Mouse (Mus musculus) lung, adult 2 months (tissue): ENCODE data around the gene Morn5. TPM values are rescaled to one million over a fixed set of nuclear protein-coding genes. Genes with fewer than 3 reads are reported as not detected.

Experiments used
- DNase-seq: peaks from one replicate; pipeline ENCODE4 v3.0.0; 2022
- H3K4me1 ChIP-seq: fragments of 200-500 bp; 2 replicates; pipeline ENCODE4 v1.6.1; 2011; ENCODE audit warnings: low read length; ENCODE audit not compliant: control insufficient read depth, insufficient read depth
- H3K4me3 ChIP-seq: fragments of 200-500 bp; replicated peaks from 2 replicates; pipeline ENCODE3; 2011; ENCODE audit warnings: low read depth, mild to moderate bottlenecking, control low read depth, low read length; ENCODE audit errors: extremely low read depth
- CTCF ChIP-seq: fragments of 200-500 bp; IDR thresholded peaks from 2 replicates; pipeline ENCODE4 v1.5.1; 2011; ENCODE audit warnings: mild to moderate bottlenecking, low read length, control low read depth; ENCODE audit not compliant: insufficient read depth
- POLR2A ChIP-seq: fragments of 200-500 bp; IDR thresholded peaks from 2 replicates; pipeline ENCODE4 v1.6.1; 2011; ENCODE audit warnings: low read depth, mild to moderate bottlenecking, control low read depth, low read length, borderline replicate concordance; ENCODE audit errors: extremely low read depth
- WGBS: fragments of 180-500 bp; shearing (Covaris S2); methylation state at CpG from one replicate; pipeline ENCODE4 v1.1.7; 2018; 5-methylcytosine and 5-hydroxymethylcytosine counted together
- polyA plus RNA-seq: library from polyadenylated mRNA; depleted of rRNA; stranded (reverse); fragments of >200 nt; gene quantifications from 2 replicates; pipeline ENCODE4 v1.2.3, GENCODE M21; 2012

Morn5 gene
- polyA plus RNA-seq, 1 experiment, result 4.4 TPM

DNA sequence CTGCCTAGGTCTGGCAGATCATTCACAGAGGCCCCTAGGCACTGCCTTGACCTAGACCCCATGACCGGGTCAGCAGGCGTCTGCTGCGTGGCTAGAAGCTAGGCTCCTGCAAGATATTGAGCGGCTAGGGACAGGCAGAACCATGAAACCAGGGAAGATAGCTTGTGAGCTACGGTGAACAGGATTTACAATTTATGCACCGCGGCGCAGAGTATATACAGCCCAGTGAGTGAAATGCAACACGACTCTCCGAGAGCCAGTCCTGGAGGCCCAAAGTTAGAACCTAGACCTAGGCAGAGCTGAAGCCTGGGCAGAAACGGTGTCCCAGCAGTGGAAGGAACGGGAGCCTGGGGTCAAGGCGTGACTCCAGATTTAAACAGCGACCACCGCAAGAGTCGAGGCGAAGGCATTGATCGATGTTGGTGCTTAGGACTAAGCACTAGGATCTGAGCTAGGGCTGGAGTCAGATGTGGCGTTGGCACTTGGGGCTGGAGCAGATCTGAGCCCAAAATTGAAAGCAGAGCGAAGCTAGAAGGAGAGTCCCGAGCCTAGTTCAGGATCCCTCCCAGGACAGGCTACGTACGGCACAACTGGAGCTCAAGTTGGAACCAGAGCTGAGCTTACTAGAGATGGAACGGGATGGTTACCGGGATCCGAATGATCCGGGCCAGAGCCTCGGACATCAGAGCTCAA is 52.8 kb downstream of the Morn5 start:
- Histone ChIP-seq H3K4me3 (no peak overlapping the region), H3K4me1 (peaks cover 5% of the 10 kb centered on the region; the same call in 1 of the 2 replicates)
- WGBS, result 37% methylated on average over 28 of the region's 28 CpGs
- TF ChIP-seq POLR2A (no peak), CTCF (no peak)
- no peak for DNase-seq

GRCm38 (mm10) chr2:36102559-36102946 is 53.3 kb downstream of the Morn5 start:
- Histone ChIP-seq H3K4me1 (peaks cover 5% of the 10 kb centered on the region; the same call in 1 of the 2 replicates), H3K4me3 (no peak overlapping the region)
- DNase-seq, result peak; percentile 13
- 27% methylated on average over 21 of the region's 21 CpGs for WGBS
- TF ChIP-seq CTCF (no peak), POLR2A (no peak)

- WGBS, result 22% methylated on average over 21 of the region's 21 CpGs
- DNase-seq, result no peak
- H3K4me1 ChIP-seq, result peaks cover 5% of the 10 kb centered on the region; the same call in 1 of the 2 replicates
- no peak for TF ChIP-seq POLR2A
- no peak for TF ChIP-seq CTCF
- H3K4me3 ChIP-seq, result no peak overlapping the region
Measured at GRCm38 (mm10) chr2:36103069-36103554, 53.9 kb downstream of the Morn5 start.

DNA sequence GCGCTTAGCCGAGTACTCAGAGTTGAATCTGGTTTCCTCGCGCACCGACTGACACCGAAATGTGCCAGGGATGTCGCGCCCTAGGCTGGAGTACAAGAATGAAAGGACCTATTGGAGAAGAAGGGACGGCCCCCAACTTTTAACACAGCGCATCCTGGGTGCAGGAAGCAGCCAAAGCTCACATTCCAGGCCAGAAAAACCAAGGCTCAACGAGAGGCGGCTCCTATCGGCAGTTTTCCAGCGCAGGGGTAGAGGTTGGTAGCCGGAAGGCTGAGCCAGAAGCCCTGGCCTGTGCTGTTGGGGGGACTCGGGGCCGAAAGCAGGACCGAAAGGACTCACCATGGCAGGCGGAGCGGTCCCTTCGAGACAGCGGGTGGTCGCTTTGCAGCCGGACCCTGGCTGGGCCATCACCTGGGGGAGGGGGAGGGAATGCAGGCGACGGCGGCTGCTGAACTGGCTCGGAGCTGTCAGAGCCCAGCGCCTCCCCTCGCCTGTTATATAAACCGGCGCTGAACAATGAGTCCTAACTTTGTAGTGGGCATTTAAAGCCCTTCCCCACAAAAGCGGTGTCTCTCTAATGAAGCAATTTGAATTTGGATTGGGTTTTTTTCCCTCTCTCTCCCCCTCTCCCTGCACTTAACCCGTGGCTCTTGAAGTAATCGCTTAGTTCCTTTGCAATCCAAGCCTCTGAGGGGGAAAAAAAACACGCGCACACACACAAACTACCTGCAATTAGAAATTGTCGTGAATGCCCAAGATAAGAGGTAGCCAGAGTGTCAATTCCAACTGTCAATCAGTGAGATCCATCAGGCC is 54.5 kb downstream of the Morn5 start:
- DNase-seq, result peak; percentile 32
- 6% methylated on average over 38 of the region's 38 CpGs for WGBS

DNA sequence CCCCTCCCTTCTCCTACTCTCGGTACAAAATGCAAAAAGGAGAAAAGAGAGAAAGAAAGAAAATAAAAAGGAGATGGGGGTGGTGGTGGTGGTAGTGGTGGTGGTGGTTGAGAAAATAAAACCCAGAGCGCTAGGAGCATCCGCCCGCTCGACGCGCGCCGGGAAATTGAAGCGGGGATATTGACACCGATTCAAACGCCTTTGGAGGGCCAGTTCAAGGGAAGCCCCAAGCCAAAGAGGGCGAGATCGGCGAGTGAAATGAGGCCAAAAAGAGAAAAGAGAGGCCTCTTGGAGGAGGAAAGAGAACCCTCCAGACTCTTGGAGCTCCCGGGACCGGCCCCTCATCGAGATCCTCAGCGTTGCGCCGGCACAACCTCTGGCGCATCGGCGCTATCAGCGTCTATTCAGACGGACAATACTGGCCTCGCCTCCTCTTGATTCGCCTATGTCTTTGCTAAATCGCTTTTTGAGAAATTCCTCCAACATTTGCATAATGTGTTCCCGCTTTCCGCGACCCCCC is 55.2 kb downstream of the Morn5 start:
- peak; percentile 20 for DNase-seq
- 1% methylated on average over 32 of the region's 32 CpGs for WGBS
- H3K4me1 ChIP-seq, result peaks cover 5% of the 10 kb centered on the region; the same call in 1 of the 2 replicates
- H3K4me3 ChIP-seq, result peak overlapping the region; percentile 45
- TF ChIP-seq CTCF (no peak), POLR2A (no peak)

More for the DNA sequence above, 54.5 kb downstream of the Morn5 start:
- TF ChIP-seq CTCF (no peak), POLR2A (no peak)
- H3K4me1 ChIP-seq, result peaks cover 5% of the 10 kb centered on the region; the same call in 1 of the 2 replicates
- peak overlapping the region; percentile 43 for H3K4me3 ChIP-seq

GRCm38 (mm10) chr2:36104956-36105741 is 55.9 kb downstream of the Morn5 start, which contains the start of gene Lhx6:
TSS of gene Lhx6 (minus strand) at chr2:36105408.
- DNase-seq, result peak; percentile 17
- Histone ChIP-seq H3K4me3 (peak within 1 kb of the TSS; percentile 45), H3K4me1 (peaks cover 5% of the 10 kb centered on the region; the same call in 1 of the 2 replicates)
- TF ChIP-seq POLR2A, result no peak
- TF ChIP-seq CTCF, result no peak
- WGBS, result 2% methylated on average over 53 of the region's 58 CpGs

DNA sequence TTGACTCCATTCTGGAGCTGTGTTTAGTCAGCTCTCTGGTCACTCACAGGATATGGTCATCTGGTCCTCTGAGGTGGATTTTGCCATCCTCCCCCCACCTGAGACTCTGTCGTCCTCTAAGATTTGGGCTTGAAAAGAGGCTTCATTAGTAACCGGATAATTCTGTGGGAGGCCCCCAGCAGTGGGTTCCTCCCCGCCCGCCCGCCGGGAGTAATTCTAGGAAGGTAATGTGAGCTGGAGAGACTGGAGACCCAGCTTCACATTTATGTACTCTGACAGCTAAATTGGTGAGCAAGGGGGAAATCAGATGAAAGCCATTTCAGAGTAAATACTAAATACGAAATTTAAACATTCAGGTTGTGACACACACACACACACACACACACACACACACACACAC is 59.4 kb downstream of the Morn5 start:
- 26% methylated on average over 7 of the region's 7 CpGs for WGBS
- no peak for DNase-seq
- H3K4me3 ChIP-seq, result no peak overlapping the region
- TF ChIP-seq POLR2A (no peak), CTCF (no peak)
- peaks cover 5% of the 10 kb centered on the region; the same call in 1 of the 2 replicates for H3K4me1 ChIP-seq

DNA sequence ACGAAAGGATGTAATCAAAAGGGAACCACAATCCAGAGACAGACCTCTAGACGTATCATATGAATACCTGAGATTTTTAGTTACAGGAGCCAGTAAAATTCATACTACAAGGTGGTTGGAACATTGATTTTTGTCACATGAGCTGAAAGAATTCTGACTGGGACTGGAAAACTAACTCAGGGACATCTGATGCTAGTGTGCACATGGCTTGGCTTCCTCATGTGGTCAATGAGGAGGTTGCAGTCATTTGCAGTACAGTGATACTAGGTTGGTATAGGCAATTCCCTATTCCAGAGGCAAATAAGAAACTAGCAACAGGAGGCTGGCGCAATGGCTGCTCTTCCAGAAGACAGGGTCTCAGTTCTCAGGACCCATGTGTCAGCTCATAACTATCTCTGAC is 63.4 kb downstream of the Morn5 start:
- 84% methylated on average over 3 of the region's 3 CpGs for WGBS
- Histone ChIP-seq H3K4me3 (no peak overlapping the region), H3K4me1 (no peaks in the 10 kb centered on the region)
- TF ChIP-seq CTCF, result no peak
- no peak for TF ChIP-seq POLR2A
- no peak for DNase-seq
